Mouse (Mus musculus): Measurements from ENCODE around the gene Mitf.

DNA sequence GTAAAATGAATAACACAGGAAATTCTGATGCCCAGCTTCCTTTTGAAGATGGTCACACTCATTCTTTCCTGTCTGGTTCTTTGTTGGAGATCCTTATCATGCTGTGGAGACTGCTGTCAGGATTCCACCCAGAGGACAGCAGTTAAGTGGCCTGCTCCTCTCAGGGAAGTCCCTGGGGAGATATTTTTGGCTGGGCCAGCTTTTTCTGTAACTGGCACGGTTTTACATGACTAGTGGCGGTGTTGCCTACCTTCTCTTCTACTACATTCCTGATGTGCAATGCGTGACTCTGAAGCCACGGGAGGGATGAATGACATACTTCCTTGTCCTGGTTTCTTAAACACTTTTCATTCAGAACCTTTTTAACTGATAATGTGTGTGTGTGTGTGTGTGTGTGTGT lies 63.1 kb downstream of the Mitf start:
- no peak for TF ChIP-seq CTCF (conservative IDR thresholded peaks at IDR 0.05; ENCODE audit: low read length)
- TF ChIP-seq NANOG (IDR thresholded peaks at IDR 0.05; ENCODE audit: borderline replicate concordance, low read length) = no peak

Data from E14TG2a.4 (cell line).